13 mouse cellular contexts compared by ENCODE assay signal in the genomic region with DNA sequence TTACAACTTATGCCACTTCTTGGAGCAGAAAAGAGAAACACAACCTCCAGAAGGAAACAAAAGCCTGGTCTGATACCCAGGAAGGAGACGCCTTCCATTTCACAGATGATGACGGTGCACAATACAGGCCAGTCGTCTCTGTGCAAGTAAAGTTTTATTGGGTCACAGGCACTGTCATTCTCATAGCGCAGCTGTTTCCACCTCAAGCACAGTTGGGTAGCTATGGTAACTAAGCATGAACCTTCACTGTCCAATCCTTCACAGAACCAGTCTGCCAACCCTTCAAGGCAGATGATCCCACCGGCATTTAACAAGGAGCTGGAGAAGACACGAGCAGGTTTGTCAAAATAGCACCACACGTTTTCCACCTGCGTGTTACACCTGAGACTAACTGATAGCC. TPM values are rescaled to one million over a fixed set of nuclear protein-coding genes. Genes with fewer than 3 reads are reported as not detected.
A peak's percentile ranks its signal among the peaks of the same experiment; 100 is the strongest.
DNase-seq lines count a peak whose midpoint lies in the region; ATAC-seq and TF ChIP-seq lines count a peak whose summit lies in the region.
"Had no signal": no experiment of that assay in that cellular context is flagged by ENCODE, and none has a peak within 500 bp of the region (broad histone marks: within the 10 kb centered on the region; RNA-seq: fewer than 3 reads in every experiment).

No protein-coding gene starts in this region.

- TF ChIP-seq POLR2A in cerebellum, adult 2 months (IDR thresholded peaks at IDR 0.05; ENCODE audit: borderline replicate concordance, insufficient read depth, low read length) = no peak

- no peak overlapping the region for H3K4me3 ChIP-seq in stomach, embryonic 15.5 days (replicated peaks)
- H3K4me3 ChIP-seq in stomach, postnatal 0 days (ENCODE audit: low read depth, low read length) = no peak overlapping the region
- H3K4me3 ChIP-seq in liver, postnatal 0 days (ENCODE audit: low read depth, low read length) = no peak overlapping the region
- H3K4me3 ChIP-seq in cerebellum, adult 2 months (replicated peaks; ENCODE audit: insufficient read depth, low read depth, low read length) = no peak overlapping the region
- H3K4me3 ChIP-seq: neural tube, embryonic 13.5 days had no signal

- H3K27me3 ChIP-seq in stomach, embryonic 15.5 days (replicated peaks) = no peaks in the 10 kb centered on the region
- H3K27me3 ChIP-seq in stomach, postnatal 0 days (ENCODE audit: control insufficient read depth, insufficient read depth, low read length) = no peaks in the 10 kb centered on the region
- H3K27me3 ChIP-seq in liver, postnatal 0 days (ENCODE audit: insufficient read depth, low read length) = no peaks in the 10 kb centered on the region
- H3K27me3 ChIP-seq in cerebellum, adult 2 months (ENCODE audit: control insufficient read depth, insufficient read depth, low read length) = no peaks in the 10 kb centered on the region
- H3K27me3 ChIP-seq: neural tube, embryonic 13.5 days had no signal

- H3K4me2 ChIP-seq in stomach, embryonic 15.5 days = no peak overlapping the region
- H3K4me2 ChIP-seq in stomach, postnatal 0 days (replicated peaks; ENCODE audit: low read depth) = no peak overlapping the region
- H3K4me2 ChIP-seq in liver, postnatal 0 days (ENCODE audit: low read depth, low read length) = no peak overlapping the region; the same call in 1 of the 2 replicates
- H3K4me2 ChIP-seq: heart, embryonic 11.5 days; neural tube, embryonic 13.5 days had no signal

- H3K4me1 ChIP-seq in stomach, embryonic 15.5 days = peaks cover 52% of the 10 kb centered on the region
- peaks cover 8% of the 10 kb centered on the region; the same call in 1 of the 2 replicates for H3K4me1 ChIP-seq in stomach, postnatal 0 days (replicated peaks; ENCODE audit: control insufficient read depth, insufficient read depth)
- peaks cover 68% of the 10 kb centered on the region for H3K4me1 ChIP-seq in liver, postnatal 0 days (ENCODE audit: insufficient read depth)
- H3K4me1 ChIP-seq in cerebellum, adult 2 months (ENCODE audit: control insufficient read depth, insufficient read depth, low read length) = peaks cover 19% of the 10 kb centered on the region

- 74% methylated on average over 8 of the region's 8 CpGs for WGBS in stomach, embryonic 15.5 days
- 76% methylated on average over 8 of the region's 8 CpGs for WGBS in stomach, postnatal 0 days
- WGBS in liver, postnatal 0 days (ENCODE audit: insufficient replicate concordance) = 74% methylated on average over 8 of the region's 8 CpGs
- 38% methylated on average over 8 of the region's 8 CpGs for WGBS in cerebellum, adult 2 months

- no peak for TF ChIP-seq EP300 in stomach, postnatal 0 days (optimal IDR thresholded peaks at IDR 0.05)
- TF ChIP-seq EP300 in liver, postnatal 0 days (IDR thresholded peaks at IDR 0.05; ENCODE audit: low read depth) = no peak

- 0 out of 2 replicates have a peak overlapping the region, but pooled peaks have one; percentile 7 for H3K27ac ChIP-seq in stomach, embryonic 15.5 days
- H3K27ac ChIP-seq in stomach, postnatal 0 days (replicated peaks) = no peak overlapping the region
- H3K27ac ChIP-seq in liver, postnatal 0 days (ENCODE audit: low read depth) = peak overlapping the region; percentile 56; the same call in 1 of the 2 replicates
- no peak overlapping the region for H3K27ac ChIP-seq in cerebellum, adult 2 months (ENCODE audit: insufficient read depth, low read length)

- no peak for TF ChIP-seq CTCF in stomach, postnatal 0 days (IDR thresholded peaks at IDR 0.05; ENCODE audit: low read depth)
- no peak for TF ChIP-seq CTCF in liver, postnatal 0 days (IDR thresholded peaks at IDR 0.05; ENCODE audit: low read depth)
- TF ChIP-seq CTCF in cerebellum, adult 2 months (IDR thresholded peaks at IDR 0.05; ENCODE audit: borderline replicate concordance, insufficient read depth, low read depth, low read length) = no peak

- peak; percentile 32; the same call in 1 of the 2 replicates for ATAC-seq in frontal cortex, adult (ENCODE audit: low TSS enrichment)
- ATAC-seq in stomach, embryonic 15.5 days (ENCODE audit: insufficient read depth, low FRiP score, low read depth) = no peak
- no peak for ATAC-seq in stomach, postnatal 0 days (ENCODE audit: low FRiP score, low TSS enrichment)
- ATAC-seq in liver, postnatal 0 days = no peak

- no peaks in the 10 kb centered on the region for H3K9me3 ChIP-seq in stomach, embryonic 15.5 days
- no peaks in the 10 kb centered on the region for H3K9me3 ChIP-seq in stomach, postnatal 0 days (ENCODE audit: control insufficient read depth, low read length)
- no peaks in the 10 kb centered on the region for H3K9me3 ChIP-seq in liver, postnatal 0 days (ENCODE audit: low read length)
- H3K9me3 ChIP-seq: neural tube, embryonic 13.5 days had no signal

- no peak overlapping the region for H3K9ac ChIP-seq in stomach, embryonic 15.5 days
- H3K9ac ChIP-seq in stomach, postnatal 0 days (ENCODE audit: low read length) = no peak overlapping the region
- H3K9ac ChIP-seq in liver, postnatal 0 days (replicated peaks) = no peak overlapping the region
- H3K9ac ChIP-seq: neural tube, embryonic 13.5 days had no signal

- DNase-seq in frontal cortex, adult 2 months (ENCODE audit: extremely low spot score in 1 of 2, low spot score in 1 of 2) = no peak
- DNase-seq in stomach, postnatal 0 days (ENCODE audit: low spot score) = no peak
- DNase-seq in liver, postnatal 0 days = no peak
- no peak for DNase-seq in lung, postnatal 14 days
- DNase-seq in cerebellum, adult 2 months = no peak
- no peak for DNase-seq in thymus, postnatal 25 days
- DNase-seq: adrenal gland, adult 8-10 months; left cerebral cortex, postnatal 4 days; lung, postnatal 36 days had no signal

- H3K36me3 ChIP-seq in stomach, embryonic 15.5 days = no peaks in the 10 kb centered on the region
- H3K36me3 ChIP-seq in stomach, postnatal 0 days (ENCODE audit: control insufficient read depth, insufficient read depth, low read length) = no peaks in the 10 kb centered on the region
- H3K36me3 ChIP-seq in liver, postnatal 0 days (replicated peaks; ENCODE audit: insufficient read depth, low read length) = peaks cover 43% of the 10 kb centered on the region

RNA-seq across cellular contexts. Expression of gene Irs2, which starts 16.2 kb away (rescaled TPM):
- polyA plus RNA-seq in frontal cortex, adult 2 months (2012; rRNA removed) = 13.0 and 16.6 TPM in 2 replicates
- 7.1 and 7.2 TPM in 2 replicates for polyA plus RNA-seq in stomach, embryonic 15.5 days (2015; fragmentation: Nextera tagmentation; extraction: Ambion mirVana)
- 3.3 and 3.9 TPM in 2 replicates for polyA plus RNA-seq in stomach, postnatal 0 days (2015; fragmentation: Nextera tagmentation; extraction: Ambion mirVana)
- 4.4 and 5.7 TPM in 2 replicates for polyA plus RNA-seq in liver, postnatal 0 days (2015; fragmentation: Nextera tagmentation; extraction: Ambion mirVana)
- 26.2 and 27.3 TPM in 2 replicates for polyA plus RNA-seq in cerebellum, adult 2 months (2012; rRNA removed)

Comparison
In these comparisons a context has a peak if more than half of its experiments do, and no peak if none do; other contexts are left out.
1. H3K27ac ChIP-seq: peak in stomach, embryonic 15.5 days (single experiment) and liver, postnatal 0 days (single experiment); none in stomach, postnatal 0 days (single experiment) and cerebellum, adult 2 months (single experiment).